Mouse (Mus musculus) spleen, adult 12 weeks (tissue): Measurements from ENCODE around the gene Secisbp2.
"Not testable (repeated sequence)": the region's sequence is repeated elsewhere in the genome, so short reads cannot be mapped to it uniquely, and the experiment has no call there.

ENCODE experiments used
- DNase-seq: peaks from one replicate; pipeline ENCODE4 v3.0.0; 2022; ENCODE audit warnings: low spot score

The Secisbp2 gene

GRCm38 (mm10) chr13:51643924-51644828 lies 7.3 kb upstream of the Secisbp2 start:
- DNase-seq, result no peak

GRCm38 (mm10) chr13:51644829-51645789 lies 6.4 kb upstream of the Secisbp2 start, which contains the start of gene Cks2:
Cks2 (plus strand) TSS chr13:51645232.
- peak; percentile 91 for DNase-seq

GRCm38 (mm10) chr13:51645872-51646271 lies 5.6 kb upstream of the Secisbp2 start:
- no peak for DNase-seq

GRCm38 (mm10) chr13:51646362-51647027 lies 5.0 kb upstream of the Secisbp2 start:
- no peak for DNase-seq

- no peak for DNase-seq
Observed at GRCm38 (mm10) chr13:51647770-51648169, 3.7 kb upstream of the Secisbp2 start.

- peak; percentile 35 for DNase-seq
Observed at GRCm38 (mm10) chr13:51648237-51648636, 3.3 kb upstream of the Secisbp2 start.

- no peak for DNase-seq
Observed at GRCm38 (mm10) chr13:51649740-51650139, 1.8 kb upstream of the Secisbp2 start.

GRCm38 (mm10) chr13:51653159-51653558 lies 1.7 kb downstream of the Secisbp2 start:
- no peak for DNase-seq

GRCm38 (mm10) chr13:51653961-51654360 lies 2.5 kb downstream of the Secisbp2 start:
- DNase-seq, result no peak

GRCm38 (mm10) chr13:51656516-51657235 lies 5.2 kb downstream of the Secisbp2 start:
- DNase-seq, result no peak

- DNase-seq, result no peak
Observed at GRCm38 (mm10) chr13:51658094-51658493, 6.6 kb downstream of the Secisbp2 start.

GRCm38 (mm10) chr13:51659573-51659972 lies 8.1 kb downstream of the Secisbp2 start:
- no peak for DNase-seq

- DNase-seq, result no peak
Observed at GRCm38 (mm10) chr13:51663561-51663960, 12.1 kb downstream of the Secisbp2 start.

- not testable (repeated sequence) for DNase-seq
Observed at GRCm38 (mm10) chr13:51668195-51668594, 16.7 kb downstream of the Secisbp2 start.

GRCm38 (mm10) chr13:51676641-51677040 lies 25.1 kb downstream of the Secisbp2 start:
- DNase-seq, result no peak

- DNase-seq, result no peak
Observed at GRCm38 (mm10) chr13:51677041-51677440, 25.5 kb downstream of the Secisbp2 start.

GRCm38 (mm10) chr13:51677630-51678185 lies 26.2 kb downstream of the Secisbp2 start:
- no peak for DNase-seq

GRCm38 (mm10) chr13:51678687-51679086 lies 27.2 kb downstream of the Secisbp2 start:
- DNase-seq, result no peak

GRCm38 (mm10) chr13:51679332-51679731 lies 27.8 kb downstream of the Secisbp2 start:
- DNase-seq, result no peak

- DNase-seq, result no peak
Observed at GRCm38 (mm10) chr13:51681076-51681475, 29.6 kb downstream of the Secisbp2 start.

GRCm38 (mm10) chr13:51681634-51682033 lies 30.1 kb downstream of the Secisbp2 start:
- no peak for DNase-seq
